Mouse (Mus musculus): ENCODE measurements around the gene Hs3st3a1. TPM values are rescaled to one million over a fixed set of nuclear protein-coding genes. Genes with fewer than 3 reads are reported as not detected.

Hs3st3a1 gene
- polyA plus RNA-seq, 1 experiment, result 0.01 TPM

GRCm38 (mm10) chr11:64513419-64513818 is 78.3 kb downstream of the Hs3st3a1 start:
- TF ChIP-seq GATA1 (IDR thresholded peaks at IDR 0.05; ENCODE audit: low read length), result no peak

GRCm38 (mm10) chr11:64516712-64517589 is 81.8 kb downstream of the Hs3st3a1 start:
- TF ChIP-seq GATA1 (IDR thresholded peaks at IDR 0.05; ENCODE audit: low read length), result no peak

GRCm38 (mm10) chr11:64518146-64518841 is 83.2 kb downstream of the Hs3st3a1 start:
- TF ChIP-seq GATA1 (IDR thresholded peaks at IDR 0.05; ENCODE audit: low read length), result no peak

- no peak for TF ChIP-seq GATA1 (IDR thresholded peaks at IDR 0.05; ENCODE audit: low read length)
Measured at GRCm38 (mm10) chr11:64523993-64524570, 89.0 kb downstream of the Hs3st3a1 start.

GRCm38 (mm10) chr11:64537230-64537629 is 102.1 kb downstream of the Hs3st3a1 start:
- TF ChIP-seq GATA1 (IDR thresholded peaks at IDR 0.05; ENCODE audit: low read length), result no peak

- TF ChIP-seq GATA1 (IDR thresholded peaks at IDR 0.05; ENCODE audit: low read length), result no peak
Measured at GRCm38 (mm10) chr11:64541866-64542265, 106.7 kb downstream of the Hs3st3a1 start.

- no peak for TF ChIP-seq GATA1 (IDR thresholded peaks at IDR 0.05; ENCODE audit: low read length)
Measured at GRCm38 (mm10) chr11:64542335-64542734, 107.2 kb downstream of the Hs3st3a1 start.

- TF ChIP-seq GATA1 (IDR thresholded peaks at IDR 0.05; ENCODE audit: low read length), result no peak
Measured at GRCm38 (mm10) chr11:64543181-64543641, 108.1 kb downstream of the Hs3st3a1 start.

GRCm38 (mm10) chr11:64544236-64544635 is 109.1 kb downstream of the Hs3st3a1 start:
- no peak for TF ChIP-seq GATA1 (IDR thresholded peaks at IDR 0.05; ENCODE audit: low read length)

- TF ChIP-seq GATA1 (IDR thresholded peaks at IDR 0.05; ENCODE audit: low read length), result no peak
Measured at GRCm38 (mm10) chr11:64549380-64549779, 114.2 kb downstream of the Hs3st3a1 start.

- no peak for TF ChIP-seq GATA1 (IDR thresholded peaks at IDR 0.05; ENCODE audit: low read length)
Measured at GRCm38 (mm10) chr11:64549955-64550354, 114.8 kb downstream of the Hs3st3a1 start.

GRCm38 (mm10) chr11:64558282-64558681 is 123.2 kb downstream of the Hs3st3a1 start:
- no peak for TF ChIP-seq GATA1 (IDR thresholded peaks at IDR 0.05; ENCODE audit: low read length)

- no peak for TF ChIP-seq GATA1 (IDR thresholded peaks at IDR 0.05; ENCODE audit: low read length)
Measured at GRCm38 (mm10) chr11:64559388-64559787, 124.3 kb downstream of the Hs3st3a1 start.

- TF ChIP-seq GATA1 (IDR thresholded peaks at IDR 0.05; ENCODE audit: low read length), result no peak
Measured at GRCm38 (mm10) chr11:64560471-64560870, 125.3 kb downstream of the Hs3st3a1 start.

GRCm38 (mm10) chr11:64562771-64563170 is 127.6 kb downstream of the Hs3st3a1 start:
- no peak for TF ChIP-seq GATA1 (IDR thresholded peaks at IDR 0.05; ENCODE audit: low read length)

Other genes starting within 250 kb of the Hs3st3a1 start
- gene F930015N05Rik, start 1.3 kb downstream of the Hs3st3a1 start, polyA plus RNA-seq (2012), result not detected in 2 replicates